Mouse (Mus musculus): Measurements from ENCODE around the gene Stab1. TPM values are rescaled to one million over a fixed set of nuclear protein-coding genes. Genes with fewer than 3 reads are reported as not detected.

The Stab1 gene
- total RNA-seq, 2 experiments from 2014 or later = 15.6 to 16.2 TPM

Other genes with a start within 250 kb of the Stab1 start
- 10 to 100 TPM; 25.6 to 31.0 TPM for gene Itih3, start 244.9 kb downstream of the Stab1 start, total RNA-seq (2021)
- gene Itih1, start 225.4 kb downstream of the Stab1 start, total RNA-seq (2021) = not detected
- 10 to 100 TPM; 18.2 to 20.4 TPM for gene Nek4, start 217.3 kb downstream of the Stab1 start, total RNA-seq (2021)
- gene Glt8d1, start 167.2 kb downstream of the Stab1 start, total RNA-seq (2021) = 10 to 100 TPM; 38.4 to 39.4 TPM
- gene Spcs1, start 167.0 kb downstream of the Stab1 start, total RNA-seq (2021) = 100 to 1,000 TPM; 149 to 170 TPM
- 10 to 100 TPM; 52.0 to 56.4 TPM for gene Pbrm1, start 149.5 kb downstream of the Stab1 start, total RNA-seq (2021)
- 10 to 100 TPM; 42.6 to 45.7 TPM for gene Gnl3, start 149.5 kb downstream of the Stab1 start, total RNA-seq (2021)
- gene Smim4, start 39.7 kb downstream of the Stab1 start, total RNA-seq (2021) = 10 to 100 TPM; 26.9 to 30.3 TPM
- gene Nt5dc2, start 37.6 kb downstream of the Stab1 start, total RNA-seq (2021) = 10 to 100 TPM; 11.0 to 11.5 TPM
- gene Tnnc1, start 39.7 kb upstream of the Stab1 start, total RNA-seq (2021) = 1 to 10 TPM; 2.0 to 3.5 TPM
- gene Nisch, start 48.3 kb upstream of the Stab1 start, total RNA-seq (2021) = 100 to 1,000 TPM; 434 to 437 TPM
- 1 to 10 TPM; 5.2 to 5.7 TPM for gene Sema3g, start 49.2 kb upstream of the Stab1 start, total RNA-seq (2021)
- gene Phf7, start 82.7 kb upstream of the Stab1 start, total RNA-seq (2021) = 1 to 10 TPM; 3.7 to 3.8 TPM
- gene Bap1, start 82.8 kb upstream of the Stab1 start, total RNA-seq (2021) = 100 to 1,000 TPM; 137 to 140 TPM
- 1 to 10 TPM; 3.7 to 4.9 TPM for gene Dnah1, start 155.3 kb upstream of the Stab1 start, total RNA-seq (2021)
- gene Capn7, start 168.0 kb upstream of the Stab1 start, total RNA-seq (2021) = 10 to 100 TPM; 37.6 to 41.5 TPM